7 mouse cellular contexts compared by ENCODE assay signal in genomic region chr8:126309015-126309414, GRCm38 (mm10). TPM values are rescaled to one million over a fixed set of nuclear protein-coding genes. Genes with fewer than 3 reads are reported as not detected.
DNase-seq lines count a peak whose midpoint lies in the region; ATAC-seq lines count a peak whose summit lies in the region.

No protein-coding gene starts in this region.

- no peak for ATAC-seq in inflammation-experienced regulatory T-cells, adult 6 months

- peak; percentile 51 to 84 for DNase-seq in left cerebral cortex, postnatal 10 days (ENCODE audit: extremely low spot score in 1 of 2, low spot score in 2 of 2)
- DNase-seq in left cerebral cortex, postnatal 36 days (ENCODE audit: low spot score in 2 of 2), result no peak
- peak; percentile 51 for DNase-seq in adrenal gland, adult 8-10 months
- peak; percentile 76 to 85 for DNase-seq in cerebellum, postnatal 14 days
- peak; percentile 22 to 45 for DNase-seq in lung, adult 18-20 months
- DNase-seq in natural killer cell, adult 2 months (ENCODE audit: low spot score in 2 of 2), result no peak

- intact Hi-C loops in left cerebral cortex, postnatal 10 days (cut with DNase I), result no loop called here
- intact Hi-C loops in left cerebral cortex, postnatal 36 days (cut with DNase I), result no loop called here

RNA-seq across cellular contexts. Expression of gene Slc35f3, which starts 10.7 kb away (rescaled TPM):
- total RNA-seq in left cerebral cortex, postnatal 10 days (2021), result 10 to 100 TPM; 16.8 to 19.0 TPM
- 10 to 100 TPM; 30.2 to 39.8 TPM for total RNA-seq in left cerebral cortex, postnatal 36 days (2021)
- total RNA-seq in adrenal gland, adult 8-10 months (2022), result 1 to 10 TPM in 2 of 4 experiments, under 1 TPM in 2; 0.24 to 2.1 (median 1.3) TPM
- not detected for polyA plus RNA-seq in inflammation-experienced regulatory T-cells, adult 6 months (2017; shearing (Covaris generic))

Comparison
In these comparisons a context has a peak if more than half of its experiments do, and no peak if none do; other contexts are left out.
1. DNase-seq: peak in left cerebral cortex, postnatal 10 days (2 of 2), adrenal gland, adult 8-10 months (single experiment), cerebellum, postnatal 14 days (2 of 2) and lung, adult 18-20 months (2 of 2); none in left cerebral cortex, postnatal 36 days (0 of 2) and natural killer cell, adult 2 months (0 of 2).
2. RNA of gene Slc35f3, which starts 10.7 kb away (total RNA-seq): 30.2 to 39.8 TPM in left cerebral cortex, postnatal 36 days and 16.8 to 19.0 TPM in left cerebral cortex, postnatal 10 days; 0.24 to 2.1 TPM in adrenal gland, adult 8-10 months; every median in the first group is over 4 times any median in the second.